Mouse (Mus musculus) heart, postnatal 0 days (tissue): ENCODE measurements at regions not wholly inside any gene's neighbourhood (a gene's known extent, or its start where the extent isn't known, plus 50 kb on each side); places are given as distances from the start of the nearest gene placed in this dataset.

Experiments
- CTCF ChIP-seq: IDR thresholded peaks from 2 replicates; pipeline ENCODE4 v1.5.1; 2016; ENCODE audit warnings: antibody characterized with exemption, control low read depth, low read depth
- EP300 ChIP-seq: IDR thresholded peaks from 2 replicates; pipeline ENCODE4 v1.6.1; 2016; ENCODE audit warnings: antibody characterized with exemption, low read depth

DNA sequence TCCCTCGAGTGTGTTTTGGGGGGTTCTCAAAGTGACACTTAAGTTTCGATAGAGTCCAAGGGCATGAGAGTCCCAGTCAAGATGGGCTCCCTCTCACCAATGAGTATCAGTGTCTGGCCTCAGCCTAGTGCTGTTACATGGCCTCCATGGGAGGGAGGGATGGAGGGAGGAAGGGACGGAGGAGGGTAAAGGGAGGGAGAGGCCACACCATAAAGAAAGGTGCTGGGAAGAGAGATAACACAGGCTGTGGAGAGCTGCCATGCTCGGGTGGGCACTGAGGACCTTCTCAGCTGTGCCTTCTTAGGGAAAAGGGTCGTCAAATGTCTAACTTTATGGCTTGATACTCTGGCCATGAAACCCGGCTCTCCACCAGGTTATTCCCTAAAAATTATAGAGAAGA lies 304.7 kb upstream of the Runx1 start:
- TF ChIP-seq EP300 (no peak), CTCF (no peak)
